Mouse (Mus musculus): ENCODE data around the gene Hist1h2ak. TPM values are rescaled to one million over a fixed set of nuclear protein-coding genes. Genes with fewer than 3 reads are reported as not detected.
"Not testable (repeated sequence)": the region's sequence is repeated elsewhere in the genome, so short reads cannot be mapped to it uniquely, and the experiment has no call there.

Hist1h2ak gene
- 18.0 and 72.9 TPM in 2 replicates for polyA plus RNA-seq (2012; ENCODE audit: insufficient read depth, low replicate concordance)

- H3K27me3 ChIP-seq (replicated peaks); H3K36me3 ChIP-seq (replicated peaks; ENCODE audit: low read length); H3K9me3 ChIP-seq: not testable (repeated sequence)
- Histone ChIP-seq H3K4me3 (replicated peaks) (peak within 1 kb of the TSS; percentile 88), H3K4me1 (peaks cover 51% of the 10 kb centered on the region)
Observed at GRCm38 (mm10) chr13:21753524-21754285, at the start of gene Hist1h2ak, which contains the start of gene Hist1h2bn. TSS of gene Hist1h2ak (minus strand) at chr13:21753827. TSS of gene Hist1h2bn (plus strand) at chr13:21754123.

- not testable (repeated sequence) for H3K4me3 ChIP-seq (replicated peaks); H3K4me1 ChIP-seq; H3K9me3 ChIP-seq; H3K27me3 ChIP-seq (replicated peaks); H3K36me3 ChIP-seq (replicated peaks; ENCODE audit: low read length)
Observed at GRCm38 (mm10) chr13:21803058-21803457, 49.4 kb upstream of the Hist1h2ak start.

GRCm38 (mm10) chr13:21797163-21797562, 43.5 kb upstream of the Hist1h2ak start:
- not testable (repeated sequence) for H3K4me1 ChIP-seq; H3K36me3 ChIP-seq (replicated peaks; ENCODE audit: low read length); H3K9me3 ChIP-seq; H3K4me3 ChIP-seq (replicated peaks); H3K27me3 ChIP-seq (replicated peaks)

GRCm38 (mm10) chr13:21795584-21795983, 42.0 kb upstream of the Hist1h2ak start:
- peaks cover 12% of the 10 kb centered on the region for H3K4me1 ChIP-seq
- H3K9me3 ChIP-seq: no peaks in the 10 kb centered on the region
- no peaks in the 10 kb centered on the region for H3K36me3 ChIP-seq (replicated peaks; ENCODE audit: low read length)
- H3K4me3 ChIP-seq (replicated peaks): no peak overlapping the region
- no peaks in the 10 kb centered on the region for H3K27me3 ChIP-seq (replicated peaks)
- TF ChIP-seq FLI1 (IDR thresholded peaks at IDR 0.05; ENCODE audit: low read length): no peak
- TF ChIP-seq GATA1 (IDR thresholded peaks at IDR 0.05; ENCODE audit: borderline replicate concordance, low read length): no peak

GRCm38 (mm10) chr13:21790601-21791283, 37.1 kb upstream of the Hist1h2ak start:
- H3K9me3 ChIP-seq: no peaks in the 10 kb centered on the region
- H3K4me3 ChIP-seq (replicated peaks): peak overlapping the region; percentile 64
- no peaks in the 10 kb centered on the region for H3K27me3 ChIP-seq (replicated peaks)
- H3K36me3 ChIP-seq (replicated peaks; ENCODE audit: low read length): no peaks in the 10 kb centered on the region
- TF ChIP-seq FLI1 (IDR thresholded peaks at IDR 0.05; ENCODE audit: low read length) (no peak), GATA1 (IDR thresholded peaks at IDR 0.05; ENCODE audit: borderline replicate concordance, low read length) (no peak)
- H3K4me1 ChIP-seq: peaks cover 37% of the 10 kb centered on the region

GRCm38 (mm10) chr13:21789925-21790324, 36.3 kb upstream of the Hist1h2ak start:
- TF ChIP-seq GATA1 (IDR thresholded peaks at IDR 0.05; ENCODE audit: borderline replicate concordance, low read length): no peak
- TF ChIP-seq FLI1 (IDR thresholded peaks at IDR 0.05; ENCODE audit: low read length): no peak
- H3K9me3 ChIP-seq: no peaks in the 10 kb centered on the region
- peaks cover 40% of the 10 kb centered on the region for H3K4me1 ChIP-seq
- H3K4me3 ChIP-seq (replicated peaks): no peak overlapping the region
- H3K27me3 ChIP-seq (replicated peaks): no peaks in the 10 kb centered on the region
- H3K36me3 ChIP-seq (replicated peaks; ENCODE audit: low read length): no peaks in the 10 kb centered on the region

GRCm38 (mm10) chr13:21787760-21788593, 34.4 kb upstream of the Hist1h2ak start:
- Histone ChIP-seq H3K4me3 (replicated peaks) (peak overlapping the region; percentile 81), H3K27me3 (replicated peaks) (no peaks in the 10 kb centered on the region), H3K4me1 (peaks cover 50% of the 10 kb centered on the region), H3K36me3 (replicated peaks; ENCODE audit: low read length) (no peaks in the 10 kb centered on the region), H3K9me3 (no peaks in the 10 kb centered on the region)
- TF ChIP-seq FLI1 (IDR thresholded peaks at IDR 0.05; ENCODE audit: low read length) (no peak), GATA1 (IDR thresholded peaks at IDR 0.05; ENCODE audit: borderline replicate concordance, low read length) (no peak)

- H3K36me3 ChIP-seq (replicated peaks; ENCODE audit: low read length); H3K9me3 ChIP-seq; H3K27me3 ChIP-seq (replicated peaks): not testable (repeated sequence)
- peak within 1 kb of the TSS; percentile 89 for H3K4me3 ChIP-seq (replicated peaks)
- peaks cover 58% of the 10 kb centered on the region for H3K4me1 ChIP-seq
Observed at GRCm38 (mm10) chr13:21786899-21787629, 33.4 kb upstream of the Hist1h2ak start, which contains the start of the genes Hist1h2an and Hist1h2bp. TSS of gene Hist1h2an (minus strand) at chr13:21787218. TSS of gene Hist1h2bp (plus strand) at chr13:21787461.

- H3K9me3 ChIP-seq: no peaks in the 10 kb centered on the region
Observed at GRCm38 (mm10) chr13:21786189-21786898, 32.7 kb upstream of the Hist1h2ak start.

More at GRCm38 (mm10) chr13:21786189-21786898, 32.7 kb upstream of the Hist1h2ak start:
- no peaks in the 10 kb centered on the region for H3K36me3 ChIP-seq (replicated peaks; ENCODE audit: low read length)
- H3K4me3 ChIP-seq (replicated peaks): peak overlapping the region; percentile 88
- no peaks in the 10 kb centered on the region for H3K27me3 ChIP-seq (replicated peaks)
- TF ChIP-seq FLI1 (IDR thresholded peaks at IDR 0.05; ENCODE audit: low read length) (no peak), GATA1 (IDR thresholded peaks at IDR 0.05; ENCODE audit: borderline replicate concordance, low read length) (no peak)
- H3K4me1 ChIP-seq: peaks cover 59% of the 10 kb centered on the region
